Mouse (Mus musculus) kidney, adult 2 months (tissue): ENCODE measurements at regions not wholly inside any gene's neighbourhood (a gene's known extent, or its start where the extent isn't known, plus 50 kb on each side); places are given as distances from the start of the nearest gene placed in this dataset.

ENCODE experiments used
- DNase-seq: peaks from one replicate; pipeline ENCODE4 v3.0.0; 2021
- H3K27ac ChIP-seq: fragments of 200-500 bp; 2 replicates; pipeline ENCODE4 v1.5.1; 2012; ENCODE audit warnings: low read depth, low read length, control low read depth, inconsistent platforms; ENCODE audit not compliant: insufficient read depth
- H3K27me3 ChIP-seq: fragments of 200-500 bp; replicated peaks from 2 replicates; pipeline ENCODE4 v1.6.1; 2012; ENCODE audit warnings: mild to moderate bottlenecking, moderate library complexity, low read length, inconsistent platforms; ENCODE audit not compliant: control insufficient read depth, insufficient read depth
- H3K36me3 ChIP-seq: fragments of 200-500 bp; 2 replicates; pipeline ENCODE4 v1.6.1; 2012; ENCODE audit warnings: mild to moderate bottlenecking, moderate library complexity, low read length, inconsistent platforms; ENCODE audit not compliant: control insufficient read depth, insufficient read depth
- H3K4me1 ChIP-seq: fragments of 200-500 bp; 2 replicates; pipeline ENCODE4 v1.6.1; 2011; ENCODE audit warnings: low read length; ENCODE audit not compliant: control insufficient read depth, insufficient read depth
- H3K4me3 ChIP-seq: fragments of 200-500 bp; 2 replicates; pipeline ENCODE4 v1.5.1; 2011; ENCODE audit warnings: mild to moderate bottlenecking, low read depth, low read length, control low read depth; ENCODE audit not compliant: insufficient read depth
- CTCF ChIP-seq: fragments of 200-500 bp; conservative IDR thresholded peaks from 2 replicates; pipeline ENCODE4 v1.5.1; 2011; ENCODE audit warnings: low read depth, mild to moderate bottlenecking, control low read depth, low read length, moderate library complexity, mixed read lengths; ENCODE audit not compliant: insufficient read depth, insufficient read length
- POLR2A ChIP-seq: fragments of 200-500 bp; IDR thresholded peaks from one replicate; pipeline ENCODE4 v1.6.1; 2011; ENCODE audit warnings: low read depth, low read length, control low read depth
- WGBS: fragments of 180-500 bp; shearing (Covaris S2); methylation state at CpG from one replicate; pipeline ENCODE4 v1.1.7; 2018; 5-methylcytosine and 5-hydroxymethylcytosine counted together

- H3K27me3 ChIP-seq = no peaks in the 10 kb centered on the region
- peak overlapping the region; percentile 35; the same call in 1 of the 2 replicates for H3K27ac ChIP-seq
- WGBS = 58% methylated on average over 4 of the region's 4 CpGs
- no peaks in the 10 kb centered on the region for H3K36me3 ChIP-seq
- no peak overlapping the region for H3K4me3 ChIP-seq
- peak; percentile 53 for DNase-seq
- H3K4me1 ChIP-seq = peaks cover 6% of the 10 kb centered on the region; the same call in 1 of the 2 replicates
- TF ChIP-seq POLR2A (no peak), CTCF (no peak)
Measured at GRCm38 (mm10) chr12:25294179-25295025, 197.5 kb upstream of the Id2 start.

GRCm38 (mm10) chr12:25293470-25294178 lies 196.7 kb upstream of the Id2 start:
- Histone ChIP-seq H3K27ac (no peak overlapping the region), H3K4me3 (no peak overlapping the region), H3K4me1 (peaks cover 6% of the 10 kb centered on the region; the same call in 1 of the 2 replicates), H3K36me3 (no peaks in the 10 kb centered on the region), H3K27me3 (no peaks in the 10 kb centered on the region)
- WGBS = 73% methylated on average over 6 of the region's 6 CpGs
- no peak for DNase-seq
- TF ChIP-seq CTCF (no peak), POLR2A (no peak)

GRCm38 (mm10) chr12:25289381-25289780 lies 192.4 kb upstream of the Id2 start:
- DNase-seq = no peak
- Histone ChIP-seq H3K4me3 (no peak overlapping the region), H3K4me1 (peaks cover 2% of the 10 kb centered on the region; the same call in 1 of the 2 replicates), H3K27ac (no peak overlapping the region), H3K36me3 (no peaks in the 10 kb centered on the region), H3K27me3 (no peaks in the 10 kb centered on the region)
- no peak for TF ChIP-seq CTCF
- TF ChIP-seq POLR2A = no peak
- WGBS = 90% methylated on average over 2 of the region's 2 CpGs

GRCm38 (mm10) chr12:25283808-25284207 lies 186.9 kb upstream of the Id2 start:
- TF ChIP-seq POLR2A (no peak), CTCF (no peak)
- no peak overlapping the region for H3K4me3 ChIP-seq
- WGBS = 66% methylated on average over 3 of the region's 3 CpGs
- H3K27me3 ChIP-seq = no peaks in the 10 kb centered on the region
- H3K36me3 ChIP-seq = no peaks in the 10 kb centered on the region
- no peaks in the 10 kb centered on the region for H3K4me1 ChIP-seq
- H3K27ac ChIP-seq = no peak overlapping the region
- no peak for DNase-seq

- Histone ChIP-seq H3K27ac (no peak overlapping the region), H3K27me3 (no peaks in the 10 kb centered on the region), H3K36me3 (no peaks in the 10 kb centered on the region), H3K4me1 (no peaks in the 10 kb centered on the region), H3K4me3 (no peak overlapping the region)
- WGBS = 71% methylated on average over 1 of the region's 1 CpGs
- no peak for DNase-seq
- TF ChIP-seq CTCF = no peak
- no peak for TF ChIP-seq POLR2A
Measured at GRCm38 (mm10) chr12:25281438-25281837, 184.5 kb upstream of the Id2 start.

- Histone ChIP-seq H3K36me3 (no peaks in the 10 kb centered on the region), H3K4me3 (no peak overlapping the region), H3K27ac (no peak overlapping the region), H3K4me1 (0 out of 2 replicates have a peak, but pooled peaks cover 3% of the 10 kb centered on the region), H3K27me3 (no peaks in the 10 kb centered on the region)
- TF ChIP-seq POLR2A = no peak
- TF ChIP-seq CTCF = no peak
- 81% methylated on average over 6 of the region's 6 CpGs for WGBS
- DNase-seq = no peak
Measured at GRCm38 (mm10) chr12:25273631-25274305, 176.8 kb upstream of the Id2 start.

- TF ChIP-seq POLR2A = no peak
- no peak for TF ChIP-seq CTCF
- H3K36me3 ChIP-seq = no peaks in the 10 kb centered on the region
- no peak overlapping the region for H3K4me3 ChIP-seq
- no peak for DNase-seq
- 57% methylated on average over 3 of the region's 3 CpGs for WGBS
- H3K27ac ChIP-seq = no peak overlapping the region
- no peaks in the 10 kb centered on the region for H3K27me3 ChIP-seq
- 0 out of 2 replicates have a peak, but pooled peaks cover 3% of the 10 kb centered on the region for H3K4me1 ChIP-seq
Measured at GRCm38 (mm10) chr12:25272752-25273125, 175.8 kb upstream of the Id2 start.
